Mouse (Mus musculus): ENCODE measurements at regions not wholly inside any gene's neighbourhood (a gene's known extent, or its start where the extent isn't known, plus 50 kb on each side); places are given as distances from the start of the nearest gene placed in this dataset.

DNA sequence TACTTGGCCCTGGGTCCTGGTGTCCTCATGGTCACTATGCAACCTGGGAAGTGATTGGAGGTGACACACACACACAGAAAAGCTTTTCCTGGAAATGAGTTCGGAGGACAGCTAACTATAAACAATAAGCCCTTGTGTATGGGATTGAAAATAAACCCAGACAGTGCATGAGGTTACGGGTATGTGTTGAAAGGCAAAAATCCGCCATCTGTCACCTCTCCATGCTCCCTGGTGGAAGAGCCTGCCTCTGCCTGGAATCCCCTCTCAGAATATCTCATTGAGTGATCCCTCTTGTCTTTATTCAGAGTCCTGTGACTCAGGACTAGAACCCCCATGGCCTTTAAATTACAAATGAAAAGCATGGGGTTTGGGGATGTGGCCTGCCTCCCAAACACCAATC lies 276.2 kb downstream of the Pik3r1 start:
- Histone ChIP-seq H3K4me2 (replicated peaks) (no peak overlapping the region), H3K36me3 (no peaks in the 10 kb centered on the region), H3K27ac (no peak overlapping the region), H3K9ac (no peak overlapping the region), H3K4me1 (replicated peaks) (no peaks in the 10 kb centered on the region), H3K27me3 (replicated peaks) (no peaks in the 10 kb centered on the region), H3K9me3 (no peaks in the 10 kb centered on the region), H3K4me3 (replicated peaks) (no peak overlapping the region)
- ATAC-seq: no peak
- 31% methylated on average over 3 of the region's 3 CpGs for WGBS

DNA sequence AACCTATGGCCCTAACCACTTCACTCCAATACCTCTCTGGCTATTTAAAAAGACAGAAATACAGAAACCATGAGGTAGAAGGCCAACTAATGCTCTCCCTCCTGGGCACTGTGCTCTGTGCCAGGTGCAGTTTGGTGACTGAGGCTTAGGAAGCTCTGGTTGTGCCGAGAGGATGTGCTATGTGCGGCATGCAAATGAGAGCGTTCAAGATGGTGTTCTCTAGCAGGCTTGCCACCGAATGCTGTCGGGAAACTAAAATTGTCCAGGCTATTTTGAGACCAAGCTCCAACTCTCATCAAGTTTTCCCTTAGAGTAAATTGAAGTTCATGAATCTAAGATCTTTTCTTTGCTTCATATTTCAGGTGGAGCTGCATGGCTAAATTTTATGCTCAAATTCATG lies 277.1 kb downstream of the Pik3r1 start:
- ATAC-seq: no peak
- H3K9me3 ChIP-seq: no peaks in the 10 kb centered on the region
- 87% methylated on average over 5 of the region's 5 CpGs for WGBS

DNA sequence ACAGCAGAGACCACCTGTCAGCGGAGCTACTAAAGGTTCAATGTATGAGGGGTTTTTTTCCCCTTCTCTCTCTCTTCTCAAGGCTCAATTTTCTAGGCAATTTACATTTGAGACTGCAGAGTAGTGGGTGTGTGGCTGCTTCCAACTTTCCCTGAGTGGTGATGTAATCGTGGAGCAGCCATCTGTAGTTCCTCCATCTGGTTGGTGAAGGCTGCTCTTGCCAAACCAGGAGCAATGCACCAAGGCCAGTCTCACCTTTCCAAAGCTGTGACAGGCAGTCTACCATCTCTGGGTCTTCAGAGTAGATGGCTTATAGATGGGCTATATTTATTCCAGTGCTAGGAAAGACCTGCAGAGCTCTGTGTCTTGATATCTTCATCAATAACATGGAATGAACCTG lies 280.4 kb downstream of the Pik3r1 start:
- no peak for ATAC-seq
- H3K27ac ChIP-seq: no peak overlapping the region

More for the DNA sequence above, 277.1 kb downstream of the Pik3r1 start:
- Histone ChIP-seq H3K4me1 (replicated peaks) (no peaks in the 10 kb centered on the region), H3K36me3 (no peaks in the 10 kb centered on the region), H3K27ac (no peak overlapping the region), H3K27me3 (replicated peaks) (no peaks in the 10 kb centered on the region), H3K9ac (no peak overlapping the region), H3K4me2 (replicated peaks) (no peak overlapping the region), H3K4me3 (replicated peaks) (no peak overlapping the region)

DNA sequence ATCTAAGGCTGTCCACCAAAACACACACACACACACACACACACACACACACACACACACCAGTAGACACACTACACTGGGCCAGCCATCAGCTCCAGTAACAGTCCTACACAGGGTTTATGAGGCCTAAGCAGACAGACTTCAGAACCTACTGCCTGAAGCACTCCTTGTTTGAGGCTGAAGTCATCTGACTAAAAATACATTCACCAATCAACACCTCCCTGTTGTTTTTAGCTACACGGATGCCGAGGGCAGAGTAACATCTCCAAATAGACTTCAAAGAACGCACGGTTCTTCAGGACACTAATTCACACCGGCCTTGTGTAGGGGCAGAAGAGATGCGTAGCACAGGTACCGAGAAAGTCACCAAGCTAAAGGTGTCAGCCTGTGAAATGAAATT lies 282.2 kb downstream of the Pik3r1 start:
- no peak overlapping the region for H3K27ac ChIP-seq
- no peaks in the 10 kb centered on the region for H3K27me3 ChIP-seq (replicated peaks)
- WGBS: 80% methylated on average over 7 of the region's 7 CpGs
- no peaks in the 10 kb centered on the region for H3K36me3 ChIP-seq
- H3K9ac ChIP-seq: no peak overlapping the region
- no peak for ATAC-seq
- no peaks in the 10 kb centered on the region for H3K4me1 ChIP-seq (replicated peaks)
- H3K9me3 ChIP-seq: no peaks in the 10 kb centered on the region
- no peak overlapping the region for H3K4me3 ChIP-seq (replicated peaks)
- H3K4me2 ChIP-seq (replicated peaks): no peak overlapping the region

More for the DNA sequence above, 280.4 kb downstream of the Pik3r1 start:
- Histone ChIP-seq H3K27me3 (replicated peaks) (no peaks in the 10 kb centered on the region), H3K4me2 (replicated peaks) (no peak overlapping the region), H3K36me3 (no peaks in the 10 kb centered on the region), H3K9ac (no peak overlapping the region), H3K9me3 (no peaks in the 10 kb centered on the region), H3K4me1 (replicated peaks) (no peaks in the 10 kb centered on the region), H3K4me3 (replicated peaks) (no peak overlapping the region)
- 85% methylated on average over 2 of the region's 2 CpGs for WGBS

DNA sequence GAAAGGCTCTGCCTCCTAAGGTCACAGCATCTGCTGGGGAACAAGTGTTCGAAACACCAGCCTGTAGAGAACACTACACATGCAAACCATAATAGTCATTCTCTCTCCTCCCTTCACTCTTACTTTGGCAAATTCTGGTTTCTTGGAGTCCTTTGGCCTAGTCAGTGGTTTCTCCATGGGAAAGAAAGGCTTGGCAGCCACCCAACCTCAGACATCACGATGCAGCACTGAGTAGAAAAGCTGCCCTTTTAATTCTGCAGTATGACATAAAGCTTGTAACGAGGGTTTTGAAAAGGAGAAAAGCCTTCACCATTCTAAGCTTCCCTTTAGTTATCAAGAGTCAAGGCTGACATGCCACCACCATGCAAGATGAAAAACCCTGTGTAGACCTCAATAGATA lies 284.2 kb downstream of the Pik3r1 start:
- no peak overlapping the region for H3K4me2 ChIP-seq (replicated peaks)
- H3K9ac ChIP-seq: no peak overlapping the region
- H3K27me3 ChIP-seq (replicated peaks): no peaks in the 10 kb centered on the region
- H3K4me1 ChIP-seq (replicated peaks): no peaks in the 10 kb centered on the region
- H3K36me3 ChIP-seq: no peaks in the 10 kb centered on the region
- no peaks in the 10 kb centered on the region for H3K9me3 ChIP-seq
- H3K27ac ChIP-seq: no peak overlapping the region
- ATAC-seq: no peak
- 71% methylated on average over 3 of the region's 3 CpGs for WGBS
- no peak overlapping the region for H3K4me3 ChIP-seq (replicated peaks)

DNA sequence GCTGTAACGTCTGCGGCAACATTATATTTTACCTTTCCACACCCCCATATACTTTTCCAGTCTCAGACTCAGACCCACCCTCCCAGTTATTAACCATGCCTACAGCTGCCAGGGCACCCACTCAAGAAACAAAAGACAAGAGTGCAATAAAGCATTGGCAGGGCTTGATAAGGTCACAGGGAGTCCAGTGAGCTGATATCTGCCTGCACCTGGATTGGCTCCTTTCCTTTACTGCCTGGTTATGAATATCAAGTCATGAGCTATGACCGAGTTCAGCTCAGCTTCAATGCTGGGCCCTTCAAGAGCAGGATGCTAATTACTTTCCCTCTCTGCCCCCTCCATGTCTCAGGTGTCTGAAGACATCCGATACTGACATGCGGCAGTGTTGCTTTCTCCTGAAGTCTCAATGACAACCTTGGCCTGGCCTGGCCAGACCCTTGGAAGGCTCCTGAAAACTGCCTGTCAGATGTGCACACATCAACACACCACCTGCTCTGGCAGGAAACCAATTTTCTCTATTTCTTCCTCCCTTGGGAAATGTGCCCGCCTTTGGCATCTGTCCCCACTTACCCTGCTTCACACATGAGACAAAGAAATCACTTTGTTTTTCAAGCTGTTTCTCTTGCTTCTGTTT lies 286.3 kb downstream of the Pik3r1 start:
- Histone ChIP-seq H3K4me1 (replicated peaks) (no peaks in the 10 kb centered on the region), H3K27me3 (replicated peaks) (no peaks in the 10 kb centered on the region), H3K4me3 (replicated peaks) (no peak overlapping the region), H3K9ac (no peak overlapping the region), H3K27ac (no peak overlapping the region), H3K36me3 (no peaks in the 10 kb centered on the region), H3K4me2 (replicated peaks) (0 out of 2 replicates have a peak overlapping the region, but pooled peaks have one; percentile 22), H3K9me3 (no peaks in the 10 kb centered on the region)
- ATAC-seq: peak; percentile 86
- WGBS: 58% methylated on average over 6 of the region's 6 CpGs

DNA sequence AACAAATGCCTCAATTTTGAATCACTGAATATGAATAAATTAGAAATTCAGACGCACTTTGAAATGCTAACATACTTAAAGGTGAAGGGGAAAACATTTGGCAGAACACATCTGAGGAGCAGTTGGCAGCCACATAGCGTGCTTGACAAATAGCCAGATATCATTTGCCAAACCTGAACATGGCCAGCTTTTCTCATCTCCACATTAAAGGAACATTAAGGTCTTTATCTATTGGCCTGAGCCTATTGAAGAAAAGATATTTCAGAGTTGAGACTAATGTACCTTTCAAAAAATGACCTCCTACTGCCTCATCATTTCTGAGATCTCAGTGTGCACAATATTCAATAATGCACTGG lies 288.7 kb downstream of the Pik3r1 start:
- Histone ChIP-seq H3K36me3 (no peaks in the 10 kb centered on the region), H3K27me3 (replicated peaks) (no peaks in the 10 kb centered on the region), H3K27ac (0 out of 2 replicates have a peak overlapping the region, but pooled peaks have one; percentile 14), H3K4me1 (replicated peaks) (no peaks in the 10 kb centered on the region), H3K9me3 (no peaks in the 10 kb centered on the region), H3K4me3 (replicated peaks) (no peak overlapping the region), H3K4me2 (replicated peaks) (no peak overlapping the region), H3K9ac (no peak overlapping the region)
- WGBS: 72% methylated on average over 2 of the region's 2 CpGs
- ATAC-seq: no peak

DNA sequence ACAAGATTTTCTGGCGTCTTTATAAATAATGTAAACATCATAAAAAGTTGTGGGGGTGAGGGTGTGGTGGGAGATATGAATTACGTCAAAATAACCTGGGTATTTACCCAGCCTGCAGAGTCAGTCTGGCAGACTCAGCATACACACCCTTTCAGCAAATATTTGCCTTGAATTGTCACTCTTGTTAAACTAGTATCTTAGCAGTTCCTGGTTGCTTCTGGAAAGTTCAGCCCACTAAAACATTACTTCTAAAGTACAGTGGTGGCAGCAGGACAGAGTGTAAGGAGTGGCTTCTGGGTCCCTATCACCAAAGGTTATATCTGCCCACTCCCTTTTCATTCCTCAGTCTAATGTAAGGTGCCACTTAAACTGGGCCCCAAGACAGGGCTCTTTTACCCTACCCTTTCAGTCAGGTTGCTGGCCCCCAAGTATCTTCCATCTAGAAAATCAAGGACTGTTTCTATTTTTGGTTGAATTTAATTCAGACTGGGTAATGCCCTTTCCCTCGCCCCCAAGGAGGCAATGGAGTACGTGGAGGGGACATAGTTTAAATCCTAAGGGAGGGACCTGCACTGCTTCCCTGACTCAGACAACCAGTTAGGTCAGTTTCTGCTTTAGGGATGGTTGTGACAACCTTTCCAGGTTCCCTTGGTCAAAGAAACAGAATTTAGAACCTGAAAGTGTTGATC lies 289.3 kb downstream of the Pik3r1 start:
- Histone ChIP-seq H3K9me3 (no peaks in the 10 kb centered on the region), H3K4me1 (replicated peaks) (no peaks in the 10 kb centered on the region), H3K4me2 (replicated peaks) (no peak overlapping the region), H3K9ac (no peak overlapping the region), H3K27ac (peak overlapping the region; percentile 14; the same call in 1 of the 2 replicates), H3K4me3 (replicated peaks) (no peak overlapping the region), H3K27me3 (replicated peaks) (no peaks in the 10 kb centered on the region), H3K36me3 (no peaks in the 10 kb centered on the region)
- 53% methylated on average over 4 of the region's 4 CpGs for WGBS
- ATAC-seq: peak; percentile 90

DNA sequence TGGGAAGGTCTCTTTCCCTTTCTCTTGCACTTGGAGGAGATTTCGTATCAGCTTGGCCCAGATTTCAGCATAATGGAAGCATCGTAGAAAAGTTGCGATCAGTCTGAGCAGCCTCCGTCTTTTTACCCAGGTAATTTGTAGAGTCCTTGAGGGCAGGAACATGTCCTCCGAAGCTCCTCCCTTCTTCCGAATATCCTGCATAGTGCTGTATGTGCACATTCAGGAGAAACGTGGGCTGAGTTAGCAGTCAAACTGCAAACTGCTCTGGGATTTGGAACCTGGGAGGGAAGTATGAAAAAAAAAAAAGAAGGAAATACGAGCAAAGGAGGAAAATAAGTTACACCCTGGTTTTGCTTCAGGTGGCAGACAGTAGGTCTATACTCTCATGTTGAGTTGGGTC lies 294.7 kb downstream of the Pik3r1 start:
- no peak overlapping the region for H3K4me3 ChIP-seq (replicated peaks)
- H3K4me2 ChIP-seq (replicated peaks): no peak overlapping the region
- H3K36me3 ChIP-seq: no peaks in the 10 kb centered on the region
- no peaks in the 10 kb centered on the region for H3K27me3 ChIP-seq (replicated peaks)
- WGBS: 90% methylated on average over 8 of the region's 8 CpGs
- H3K27ac ChIP-seq: no peak overlapping the region
- no peak for ATAC-seq
- H3K9ac ChIP-seq: no peak overlapping the region
- no peaks in the 10 kb centered on the region for H3K9me3 ChIP-seq
- no peaks in the 10 kb centered on the region for H3K4me1 ChIP-seq (replicated peaks)

DNA sequence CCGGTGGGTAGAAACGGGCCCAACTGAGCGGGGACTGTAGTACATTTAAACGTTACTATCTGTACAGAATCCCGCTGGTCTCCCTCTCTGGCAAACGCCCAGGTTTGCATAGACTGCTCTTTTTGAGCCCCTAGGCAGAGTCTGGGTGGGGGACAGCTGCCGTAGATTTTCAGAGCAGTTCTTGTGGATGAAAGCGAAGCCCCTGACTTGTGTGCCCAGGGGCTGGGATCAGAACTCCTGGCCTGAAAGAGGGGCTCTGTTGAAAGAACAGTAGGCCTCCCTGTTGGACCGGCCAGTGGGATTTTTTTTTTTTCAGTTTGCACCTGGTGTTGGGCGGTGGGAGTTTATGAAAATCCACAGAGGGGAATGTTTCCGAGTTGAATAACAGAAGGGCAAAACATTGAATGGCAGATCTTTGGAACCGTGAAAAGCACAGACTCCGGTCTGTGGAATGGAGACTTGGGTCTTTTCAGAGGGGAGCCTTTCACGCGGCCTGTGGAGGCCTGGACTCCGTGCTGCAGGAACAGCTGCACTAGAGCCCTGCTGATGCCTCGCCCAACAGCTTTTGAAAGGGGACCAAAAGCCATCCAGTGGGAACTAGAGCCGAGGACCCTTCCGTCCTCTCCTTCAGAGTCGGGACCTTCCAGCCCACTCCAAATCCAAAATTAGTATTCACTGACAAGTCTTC lies 297.3 kb downstream of the Pik3r1 start:
- WGBS: 86% methylated on average over 20 of the region's 20 CpGs
- no peaks in the 10 kb centered on the region for H3K36me3 ChIP-seq
- H3K4me3 ChIP-seq (replicated peaks): no peak overlapping the region
- no peak overlapping the region for H3K4me2 ChIP-seq (replicated peaks)
- ATAC-seq: no peak
- H3K9me3 ChIP-seq: no peaks in the 10 kb centered on the region
- no peaks in the 10 kb centered on the region for H3K4me1 ChIP-seq (replicated peaks)
- H3K9ac ChIP-seq: no peak overlapping the region
- H3K27ac ChIP-seq: no peak overlapping the region
- no peaks in the 10 kb centered on the region for H3K27me3 ChIP-seq (replicated peaks)

DNA sequence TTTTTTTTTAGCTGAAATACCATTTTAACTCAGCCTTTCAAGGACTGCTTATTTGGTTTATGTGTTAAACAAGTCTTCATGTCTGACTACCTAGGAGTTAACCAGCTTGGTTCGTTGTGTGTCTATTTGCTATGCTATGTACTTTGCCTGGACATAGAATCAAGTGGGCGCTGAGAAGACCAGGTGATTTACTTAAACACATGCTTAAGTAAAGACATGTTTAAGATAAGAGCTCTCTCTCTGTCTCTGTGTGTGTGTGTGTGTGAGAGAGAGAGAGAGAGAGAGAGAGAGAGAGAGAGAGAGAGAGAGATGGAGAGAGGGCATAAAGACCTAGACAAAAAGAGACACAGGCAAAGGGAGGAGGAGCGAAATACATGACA lies 302.3 kb downstream of the Pik3r1 start:
- Histone ChIP-seq H3K9me3 (no peaks in the 10 kb centered on the region), H3K4me1 (replicated peaks) (no peaks in the 10 kb centered on the region), H3K9ac (no peak overlapping the region), H3K4me3 (replicated peaks) (no peak overlapping the region), H3K4me2 (replicated peaks) (no peak overlapping the region), H3K27me3 (replicated peaks) (no peaks in the 10 kb centered on the region), H3K27ac (no peak overlapping the region), H3K36me3 (no peaks in the 10 kb centered on the region)
- ATAC-seq: peak; percentile 74
- 55% methylated on average over 3 of the region's 3 CpGs for WGBS

DNA sequence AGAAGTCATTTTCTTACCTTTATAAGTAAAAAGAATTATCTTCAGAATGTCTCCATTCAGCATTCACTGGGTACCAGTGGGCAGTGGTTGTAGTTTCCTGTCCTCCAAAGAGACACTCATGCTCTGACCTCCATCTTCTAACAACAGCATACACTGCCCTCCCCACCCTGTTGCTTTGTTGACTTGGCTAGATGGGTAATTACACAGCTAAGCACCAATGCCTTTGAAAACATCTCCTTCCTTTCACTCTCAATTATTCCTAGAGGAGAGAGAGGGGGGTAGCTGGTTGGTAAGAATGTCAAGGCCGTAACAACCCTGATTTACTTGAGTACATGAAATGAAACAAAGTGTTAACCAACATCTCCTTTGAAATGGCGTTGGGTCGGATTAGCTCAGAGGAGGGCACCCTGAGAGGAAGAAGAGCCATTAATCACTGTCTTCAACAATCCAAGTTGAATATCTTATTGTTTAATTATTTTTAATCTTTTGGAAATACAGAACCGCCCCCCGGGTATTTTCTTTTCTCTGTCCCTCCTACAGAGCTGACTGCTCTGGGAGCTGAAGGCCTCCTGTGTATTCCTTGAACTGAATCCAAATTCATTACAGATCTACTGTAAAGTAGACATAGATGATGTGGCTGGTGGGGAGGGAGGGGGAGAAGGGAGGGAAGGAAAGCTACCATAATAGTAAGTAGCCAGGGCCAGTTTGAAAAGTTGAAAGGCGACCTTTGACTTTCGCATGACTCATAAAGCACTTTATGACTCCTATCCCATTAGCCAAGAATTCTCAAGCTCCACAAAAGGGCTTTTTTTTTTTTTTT lies 302.9 kb downstream of the Pik3r1 start:
- H3K36me3 ChIP-seq: no peaks in the 10 kb centered on the region
- ATAC-seq: peak; percentile 89
- H3K27me3 ChIP-seq (replicated peaks): no peaks in the 10 kb centered on the region
- H3K9ac ChIP-seq: no peak overlapping the region
- no peaks in the 10 kb centered on the region for H3K9me3 ChIP-seq
- H3K4me2 ChIP-seq (replicated peaks): no peak overlapping the region
- 59% methylated on average over 7 of the region's 7 CpGs for WGBS
- H3K4me1 ChIP-seq (replicated peaks): no peaks in the 10 kb centered on the region
- no peak overlapping the region for H3K27ac ChIP-seq
- H3K4me3 ChIP-seq (replicated peaks): no peak overlapping the region
